Mouse (Mus musculus) lung, postnatal 0 days (tissue): Measurements from ENCODE around the gene Veph1.

ENCODE experiments used
- CTCF ChIP-seq: IDR thresholded peaks from 2 replicates; pipeline ENCODE4 v1.5.1; 2016; ENCODE audit warnings: antibody characterized with exemption, mild to moderate bottlenecking
- EP300 ChIP-seq: IDR thresholded peaks from 2 replicates; pipeline ENCODE4 v1.6.1; 2016; ENCODE audit warnings: antibody characterized with exemption, mild to moderate bottlenecking, control low read depth

DNA sequence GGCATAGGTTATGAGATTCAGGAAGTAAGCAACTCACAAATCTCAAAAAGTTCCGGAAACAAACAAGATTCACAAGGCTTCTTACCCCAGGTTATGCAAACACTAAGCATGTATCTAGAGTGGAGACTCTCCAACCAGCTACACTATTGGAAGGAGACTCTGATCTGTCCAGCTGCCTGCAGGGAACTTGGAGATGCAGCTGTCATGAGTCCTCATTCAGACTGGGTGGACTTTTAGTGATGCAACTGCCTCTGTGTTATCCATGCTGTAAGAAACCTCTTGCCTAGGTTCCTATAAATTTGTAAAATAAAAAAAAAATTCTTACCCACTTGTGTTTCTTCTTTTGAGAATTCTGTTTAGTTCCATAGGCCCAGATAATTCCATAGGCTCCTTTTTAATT lies 226.4 kb downstream of the Veph1 start:
- TF ChIP-seq CTCF (no peak), EP300 (no peak)
